Mouse (Mus musculus): ENCODE data around the gene Scn1b. TPM values are rescaled to one million over a fixed set of nuclear protein-coding genes. Genes with fewer than 3 reads are reported as not detected.

Scn1b gene
- polyA plus RNA-seq, 1 experiment from 2014 or later = 0.89 TPM

DNA sequence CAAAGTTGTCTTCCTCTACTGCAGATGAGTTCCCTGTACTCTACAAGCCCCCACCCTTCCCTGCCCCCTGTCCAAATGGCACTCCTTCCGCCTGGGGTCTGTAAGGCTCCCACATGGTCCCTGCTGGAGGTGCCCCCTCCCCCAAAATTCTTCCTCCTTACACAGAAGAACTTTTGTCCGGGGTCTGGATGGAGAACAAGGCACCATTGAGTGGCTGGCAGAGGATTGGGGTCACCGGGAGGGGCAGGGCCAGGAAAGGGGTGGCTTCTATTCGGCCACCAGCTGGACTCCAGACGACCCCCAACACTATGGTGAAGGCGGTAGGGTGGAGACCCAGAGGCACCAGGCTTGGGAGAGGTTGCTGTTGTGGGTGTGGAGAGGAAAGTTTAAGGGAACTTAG is 49.3 kb downstream of the Scn1b start:
- H3K9me3 ChIP-seq (ENCODE audit: control insufficient read depth, low read length) = no peaks in the 10 kb centered on the region
- 42% methylated on average over 6 of the region's 6 CpGs for WGBS
- no peak overlapping the region for H3K9ac ChIP-seq (ENCODE audit: low read length)
- H3K27me3 ChIP-seq (ENCODE audit: control insufficient read depth, insufficient read depth, low read depth, low read length) = no peaks in the 10 kb centered on the region
- no peak for ATAC-seq (ENCODE audit: low read depth)
- H3K4me3 ChIP-seq (ENCODE audit: low read length) = no peak overlapping the region
- H3K4me1 ChIP-seq (replicated peaks; ENCODE audit: control insufficient read depth, insufficient read depth, low read length) = peaks cover 15% of the 10 kb centered on the region
- H3K27ac ChIP-seq (ENCODE audit: low read length) = no peak overlapping the region
- H3K36me3 ChIP-seq (ENCODE audit: control insufficient read depth, insufficient read depth, low read length) = no peaks in the 10 kb centered on the region
- no peak overlapping the region for H3K4me2 ChIP-seq (ENCODE audit: low read depth, low read length)

DNA sequence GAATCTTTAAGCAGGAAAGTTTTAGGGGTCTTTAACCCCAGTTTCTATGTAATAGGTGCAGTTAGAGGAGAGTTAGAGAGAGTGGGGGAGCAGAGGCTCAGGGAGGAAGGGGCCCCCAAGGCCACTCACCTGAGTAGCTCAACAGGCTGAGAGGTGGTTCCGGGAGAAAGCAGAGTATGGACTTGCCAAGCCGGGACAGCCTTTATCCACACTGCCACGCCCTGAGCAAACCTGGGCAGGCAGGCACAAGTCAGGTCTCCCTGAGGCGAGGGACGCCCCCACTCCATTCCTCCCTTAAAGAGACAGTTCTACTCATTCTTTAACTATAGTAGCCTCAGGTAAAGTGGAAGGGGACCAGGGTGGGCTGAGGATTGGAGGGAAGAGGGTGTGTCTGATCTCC is 50.3 kb downstream of the Scn1b start, which contains the start of gene Fxyd3:
Fxyd3 (minus strand) TSS at position 213 of the 400 bp plus-strand sequence.
- Histone ChIP-seq H3K9ac (ENCODE audit: low read length) (peak within 1 kb of the TSS; percentile 42), H3K36me3 (ENCODE audit: control insufficient read depth, insufficient read depth, low read length) (no peaks in the 10 kb centered on the region), H3K9me3 (ENCODE audit: control insufficient read depth, low read length) (no peaks in the 10 kb centered on the region), H3K4me3 (ENCODE audit: low read length) (peak within 1 kb of the TSS; percentile 34), H3K27me3 (ENCODE audit: control insufficient read depth, insufficient read depth, low read depth, low read length) (no peaks in the 10 kb centered on the region), H3K4me1 (replicated peaks; ENCODE audit: control insufficient read depth, insufficient read depth, low read length) (peaks cover 19% of the 10 kb centered on the region), H3K4me2 (ENCODE audit: low read depth, low read length) (peak within 1 kb of the TSS; percentile 44), H3K27ac (ENCODE audit: low read length) (peak within 1 kb of the TSS; percentile 33)
- peak; percentile 86 for ATAC-seq (ENCODE audit: low read depth)
- 34% methylated on average over 5 of the region's 5 CpGs for WGBS

DNA sequence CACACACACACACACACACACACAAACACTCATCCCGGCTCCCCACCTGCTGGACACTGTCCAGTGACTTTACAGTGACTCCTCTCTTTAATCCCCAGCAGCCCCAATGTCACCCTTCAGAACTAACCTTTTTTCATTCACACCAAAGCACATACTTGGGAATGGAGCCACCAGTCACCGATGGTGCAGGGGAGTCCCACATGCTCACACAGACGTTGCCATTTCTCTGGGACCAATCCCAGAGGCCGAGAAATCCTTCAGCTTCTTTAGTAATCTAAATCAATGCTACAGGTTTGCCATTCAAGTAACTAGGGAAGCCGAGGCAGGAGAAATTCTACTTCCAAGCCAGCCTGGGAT is 52.1 kb downstream of the Scn1b start:
- H3K36me3 ChIP-seq (ENCODE audit: control insufficient read depth, insufficient read depth, low read length) = no peaks in the 10 kb centered on the region
- no peaks in the 10 kb centered on the region for H3K27me3 ChIP-seq (ENCODE audit: control insufficient read depth, insufficient read depth, low read depth, low read length)
- 60% methylated on average over 5 of the region's 5 CpGs for WGBS
- peaks cover 19% of the 10 kb centered on the region for H3K4me1 ChIP-seq (replicated peaks; ENCODE audit: control insufficient read depth, insufficient read depth, low read length)
- H3K27ac ChIP-seq (ENCODE audit: low read length) = 0 out of 2 replicates have a peak overlapping the region, but pooled peaks have one; percentile 18
- H3K4me3 ChIP-seq (ENCODE audit: low read length) = no peak overlapping the region
- no peak for ATAC-seq (ENCODE audit: low read depth)
- H3K9me3 ChIP-seq (ENCODE audit: control insufficient read depth, low read length) = no peaks in the 10 kb centered on the region
- no peak overlapping the region for H3K9ac ChIP-seq (ENCODE audit: low read length)
- H3K4me2 ChIP-seq (ENCODE audit: low read depth, low read length) = no peak overlapping the region

GRCm38 (mm10) chr7:31074061-31074712 is 52.6 kb downstream of the Scn1b start:
- Histone ChIP-seq H3K9me3 (ENCODE audit: control insufficient read depth, low read length) (no peaks in the 10 kb centered on the region), H3K27ac (ENCODE audit: low read length) (0 out of 2 replicates have a peak overlapping the region, but pooled peaks have one; percentile 18), H3K4me1 (replicated peaks; ENCODE audit: control insufficient read depth, insufficient read depth, low read length) (peaks cover 19% of the 10 kb centered on the region), H3K36me3 (ENCODE audit: control insufficient read depth, insufficient read depth, low read length) (no peaks in the 10 kb centered on the region), H3K9ac (ENCODE audit: low read length) (no peak overlapping the region), H3K4me2 (ENCODE audit: low read depth, low read length) (no peak overlapping the region), H3K27me3 (ENCODE audit: control insufficient read depth, insufficient read depth, low read depth, low read length) (no peaks in the 10 kb centered on the region), H3K4me3 (ENCODE audit: low read length) (no peak overlapping the region)
- peak; percentile 34; the same call in 1 of the 2 replicates for ATAC-seq (ENCODE audit: low read depth)
- 58% methylated on average over 7 of the region's 7 CpGs for WGBS

GRCm38 (mm10) chr7:31073546-31073945 is 53.3 kb downstream of the Scn1b start:
- no peak overlapping the region for H3K4me3 ChIP-seq (ENCODE audit: low read length)
- no peaks in the 10 kb centered on the region for H3K27me3 ChIP-seq (ENCODE audit: control insufficient read depth, insufficient read depth, low read depth, low read length)
- H3K9me3 ChIP-seq (ENCODE audit: control insufficient read depth, low read length) = no peaks in the 10 kb centered on the region
- H3K4me1 ChIP-seq (replicated peaks; ENCODE audit: control insufficient read depth, insufficient read depth, low read length) = peaks cover 19% of the 10 kb centered on the region
- no peak overlapping the region for H3K4me2 ChIP-seq (ENCODE audit: low read depth, low read length)
- ATAC-seq (ENCODE audit: low read depth) = no peak
- H3K27ac ChIP-seq (ENCODE audit: low read length) = no peak overlapping the region
- no peaks in the 10 kb centered on the region for H3K36me3 ChIP-seq (ENCODE audit: control insufficient read depth, insufficient read depth, low read length)
- no peak overlapping the region for H3K9ac ChIP-seq (ENCODE audit: low read length)

GRCm38 (mm10) chr7:31072326-31072725 is 54.5 kb downstream of the Scn1b start:
- Histone ChIP-seq H3K9ac (ENCODE audit: low read length) (no peak overlapping the region), H3K9me3 (ENCODE audit: control insufficient read depth, low read length) (no peaks in the 10 kb centered on the region), H3K4me1 (replicated peaks; ENCODE audit: control insufficient read depth, insufficient read depth, low read length) (peaks cover 25% of the 10 kb centered on the region), H3K27ac (ENCODE audit: low read length) (no peak overlapping the region), H3K4me3 (ENCODE audit: low read length) (no peak overlapping the region), H3K4me2 (ENCODE audit: low read depth, low read length) (no peak overlapping the region), H3K36me3 (ENCODE audit: control insufficient read depth, insufficient read depth, low read length) (no peaks in the 10 kb centered on the region), H3K27me3 (ENCODE audit: control insufficient read depth, insufficient read depth, low read depth, low read length) (no peaks in the 10 kb centered on the region)
- WGBS = 49% methylated on average over 9 of the region's 9 CpGs
- ATAC-seq (ENCODE audit: low read depth) = no peak

DNA sequence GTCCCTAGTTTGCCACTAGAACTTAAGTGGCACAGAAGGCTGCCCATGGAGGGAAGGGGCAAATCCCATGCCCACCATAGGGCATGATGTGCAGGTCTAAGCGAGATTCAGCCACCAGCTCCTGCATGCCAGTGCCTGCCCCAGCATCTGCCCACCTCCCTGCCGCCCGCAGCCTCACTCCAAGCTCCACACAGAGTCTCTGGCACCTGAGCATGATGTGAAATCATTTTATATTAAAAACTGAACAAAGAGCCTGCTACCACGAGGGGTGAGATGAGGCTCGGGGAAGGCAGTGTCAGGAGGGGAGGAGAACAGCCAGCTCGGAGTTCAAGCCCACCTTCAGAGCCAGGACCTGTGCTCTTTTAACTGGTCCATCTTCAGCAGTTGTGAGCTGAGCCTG is 56.5 kb downstream of the Scn1b start:
- ATAC-seq (ENCODE audit: low read depth) = no peak
- H3K4me1 ChIP-seq (replicated peaks; ENCODE audit: control insufficient read depth, insufficient read depth, low read length) = peaks cover 20% of the 10 kb centered on the region

GRCm38 (mm10) chr7:31069491-31069890 is 57.3 kb downstream of the Scn1b start:
- Histone ChIP-seq H3K4me3 (ENCODE audit: low read length) (no peak overlapping the region), H3K9ac (ENCODE audit: low read length) (no peak overlapping the region), H3K36me3 (ENCODE audit: control insufficient read depth, insufficient read depth, low read length) (no peaks in the 10 kb centered on the region), H3K4me1 (replicated peaks; ENCODE audit: control insufficient read depth, insufficient read depth, low read length) (peaks cover 17% of the 10 kb centered on the region), H3K4me2 (ENCODE audit: low read depth, low read length) (no peak overlapping the region), H3K9me3 (ENCODE audit: control insufficient read depth, low read length) (no peaks in the 10 kb centered on the region), H3K27me3 (ENCODE audit: control insufficient read depth, insufficient read depth, low read depth, low read length) (no peaks in the 10 kb centered on the region), H3K27ac (ENCODE audit: low read length) (no peak overlapping the region)
- no peak for ATAC-seq (ENCODE audit: low read depth)
- 82% methylated on average over 14 of the region's 14 CpGs for WGBS

More for the DNA sequence above, 56.5 kb downstream of the Scn1b start:
- Histone ChIP-seq H3K4me3 (ENCODE audit: low read length) (no peak overlapping the region), H3K27me3 (ENCODE audit: control insufficient read depth, insufficient read depth, low read depth, low read length) (no peaks in the 10 kb centered on the region), H3K9ac (ENCODE audit: low read length) (no peak overlapping the region), H3K27ac (ENCODE audit: low read length) (no peak overlapping the region), H3K36me3 (ENCODE audit: control insufficient read depth, insufficient read depth, low read length) (no peaks in the 10 kb centered on the region), H3K9me3 (ENCODE audit: control insufficient read depth, low read length) (no peaks in the 10 kb centered on the region), H3K4me2 (ENCODE audit: low read depth, low read length) (no peak overlapping the region)
- WGBS = 82% methylated on average over 6 of the region's 6 CpGs

- Histone ChIP-seq H3K4me1 (replicated peaks; ENCODE audit: control insufficient read depth, insufficient read depth, low read length) (peaks cover 14% of the 10 kb centered on the region), H3K27ac (ENCODE audit: low read length) (no peak overlapping the region), H3K4me3 (ENCODE audit: low read length) (no peak overlapping the region), H3K9me3 (ENCODE audit: control insufficient read depth, low read length) (no peaks in the 10 kb centered on the region), H3K27me3 (ENCODE audit: control insufficient read depth, insufficient read depth, low read depth, low read length) (no peaks in the 10 kb centered on the region), H3K4me2 (ENCODE audit: low read depth, low read length) (no peak overlapping the region), H3K36me3 (ENCODE audit: control insufficient read depth, insufficient read depth, low read length) (no peaks in the 10 kb centered on the region), H3K9ac (ENCODE audit: low read length) (no peak overlapping the region; the same call in 1 of the 2 replicates)
- peak; percentile 58; the same call in 1 of the 2 replicates for ATAC-seq (ENCODE audit: low read depth)
- WGBS = 30% methylated on average over 5 of the region's 5 CpGs
These were observed 59.0 kb downstream of the Scn1b start for GRCm38 (mm10) chr7:31067836-31068235.

Measured in lung, embryonic 16.5 days (tissue).